Mouse (Mus musculus) heart, embryonic 14.5 days (tissue): ENCODE results near the gene Vasp. TPM values are rescaled to one million over a fixed set of nuclear protein-coding genes. Genes with fewer than 3 reads are reported as not detected.
A peak's percentile ranks its signal among the peaks of the same experiment; 100 is the strongest.

Experiments
- ATAC-seq: fragments of 200-750 bp; cut with Nextera tagmentation; 2 replicates; pipeline ENCODE4 v1.8.0; 2017; ENCODE audit warnings: low read depth, moderate TSS enrichment; ENCODE audit not compliant: insufficient number of reproducible peaks, insufficient read depth, low FRiP score
- H3K27ac ChIP-seq, 2 experiments: fragments of 200-500 bp in 1 of 2; fragments of 300-500 bp in 1 of 2; sonication (generic) in 1 of 2; replicated peaks in 1 of 2; 2 replicates each; pipeline ENCODE4 v1.5.1; 2012 to 2014; ENCODE audit warnings: low read depth in 2 of 2, low read length in 2 of 2, control low read depth in 1 of 2, mild to moderate bottlenecking in 1 of 2, mixed read lengths in 1 of 2; ENCODE audit not compliant: control insufficient read depth in 1 of 2, insufficient read depth in 1 of 2
- H3K27me3 ChIP-seq: fragments of 300-500 bp; sonication (generic); 2 replicates; pipeline ENCODE4 v1.6.1; 2014; ENCODE audit warnings: mild to moderate bottlenecking, low read length, control low read depth; ENCODE audit not compliant: control insufficient read depth, insufficient read depth
- H3K36me3 ChIP-seq: fragments of 300-500 bp; sonication (generic); 2 replicates; pipeline ENCODE4 v1.6.1; 2014; ENCODE audit warnings: mild to moderate bottlenecking, control low read depth, low read length, mixed read lengths; ENCODE audit not compliant: control insufficient read depth, insufficient read depth
- H3K4me1 ChIP-seq, 2 experiments: fragments of 200-500 bp in 1 of 2; fragments of 300-500 bp in 1 of 2; sonication (generic) in 1 of 2; 2 replicates each; pipeline ENCODE4 v1.6.1; 2012 to 2014; ENCODE audit warnings: low read length in 2 of 2, control low read depth in 1 of 2, mixed read lengths in 1 of 2; ENCODE audit not compliant: control insufficient read depth in 2 of 2, insufficient read depth in 2 of 2
- H3K4me2 ChIP-seq: fragments of 300-500 bp; sonication (generic); 2 replicates; pipeline ENCODE4 v1.6.1; 2014; ENCODE audit warnings: mild to moderate bottlenecking, low read length
- H3K4me3 ChIP-seq, 2 experiments: fragments of 200-500 bp in 1 of 2; fragments of 300-500 bp in 1 of 2; sonication (generic) in 1 of 2; 2 replicates each; pipeline ENCODE4 v1.5.1; 2012 to 2014; ENCODE audit warnings: low read length in 2 of 2, mild to moderate bottlenecking in 2 of 2, control low read depth in 1 of 2, low read depth in 1 of 2, moderate library complexity in 1 of 2; ENCODE audit not compliant: control insufficient read depth in 1 of 2, insufficient read depth in 1 of 2
- H3K9ac ChIP-seq: fragments of 300-500 bp; sonication (generic); 2 replicates; pipeline ENCODE4 v1.6.1; 2014; ENCODE audit warnings: mild to moderate bottlenecking, low read length
- H3K9me3 ChIP-seq: fragments of 300-500 bp; sonication (generic); 2 replicates; pipeline ENCODE4 v1.6.1; 2016; ENCODE audit warnings: low read length, control low read depth; ENCODE audit not compliant: control insufficient read depth
- WGBS: fragments of 180-500 bp; shearing (Covaris S2); extraction: QIAGEN DNeasy Blood & Tissue Kit; methylation state at CpG from one replicate; pipeline ENCODE4 v1.1.7; 2014; 5-methylcytosine and 5-hydroxymethylcytosine counted together
- polyA plus RNA-seq: library from polyadenylated mRNA; unstranded; fragments of >200 nt; fragmentation: Nextera tagmentation; extraction: Ambion mirVana; gene quantifications from 2 replicates; pipeline ENCODE4 v1.2.1, GENCODE M21; 2014

Gene Vasp
- polyA plus RNA-seq, 1 experiment from 2014 or later: 66.1 TPM

GRCm38 (mm10) chr7:19230041-19230580 lies 41.5 kb downstream of the Vasp start:
- no peak overlapping the region for H3K27ac ChIP-seq
- no peak for ATAC-seq
- peaks cover 15% of the 10 kb centered on the region for H3K36me3 ChIP-seq
- H3K9ac ChIP-seq: peak overlapping the region; percentile 83; the same call in 1 of the 2 replicates
- H3K4me3 ChIP-seq: no peak overlapping the region
- H3K4me2 ChIP-seq: no peak overlapping the region
- H3K27me3 ChIP-seq: no peaks in the 10 kb centered on the region
- peaks cover 7 to 19% of the 10 kb centered on the region in 2 experiments for H3K4me1 ChIP-seq
- H3K9me3 ChIP-seq: no peaks in the 10 kb centered on the region
- 86% methylated on average over 2 of the region's 2 CpGs for WGBS

GRCm38 (mm10) chr7:19229404-19229803 lies 42.2 kb downstream of the Vasp start:
- Histone ChIP-seq H3K4me3 (peak overlapping the region; percentile 75 to 76), H3K9me3 (no peaks in the 10 kb centered on the region), H3K27ac (peak overlapping the region in 1 of 2 experiments; percentile 79; a peak in 2 of 4 replicates), H3K27me3 (no peaks in the 10 kb centered on the region), H3K4me1 (peaks cover 7 to 17% of the 10 kb centered on the region in 2 experiments), H3K4me2 (peak overlapping the region; percentile 84), H3K9ac (peak overlapping the region; percentile 83), H3K36me3 (peaks cover 16% of the 10 kb centered on the region)
- 39% methylated on average over 5 of the region's 5 CpGs for WGBS
- ATAC-seq: no peak

- H3K36me3 ChIP-seq: peaks cover 16% of the 10 kb centered on the region
- no peak for ATAC-seq
These were observed 42.8 kb downstream of the Vasp start for GRCm38 (mm10) chr7:19228793-19229148.

GRCm38 (mm10) chr7:19227883-19228792 lies 43.5 kb downstream of the Vasp start, which contains the start of gene Opa3:
TSS of gene Opa3 (plus strand) at chr7:19228334.
- Histone ChIP-seq H3K4me3 (peak within 1 kb of the TSS; percentile 75 to 76), H3K27ac (peak within 1 kb of the TSS; percentile 99 to 100), H3K36me3 (peaks cover 16% of the 10 kb centered on the region), H3K9ac (peak within 1 kb of the TSS; percentile 89), H3K9me3 (no peaks in the 10 kb centered on the region), H3K4me2 (peak within 1 kb of the TSS; percentile 84), H3K27me3 (no peaks in the 10 kb centered on the region), H3K4me1 (peaks cover 7 to 17% of the 10 kb centered on the region in 2 experiments)
- ATAC-seq: peak; percentile 94
- under 1% methylated on average over 89 of the region's 91 CpGs for WGBS

More at GRCm38 (mm10) chr7:19228793-19229148, 42.8 kb downstream of the Vasp start:
- Histone ChIP-seq H3K4me3 (peak overlapping the region; percentile 75 to 76), H3K9me3 (no peaks in the 10 kb centered on the region), H3K27ac (peak overlapping the region; percentile 68 to 79), H3K4me2 (peak overlapping the region; percentile 84), H3K9ac (peak overlapping the region; percentile 83), H3K4me1 (peaks cover 7 to 17% of the 10 kb centered on the region in 2 experiments), H3K27me3 (no peaks in the 10 kb centered on the region)
- under 1% methylated on average over 14 of the region's 14 CpGs for WGBS

- Histone ChIP-seq H3K9ac (peak overlapping the region; percentile 89), H3K4me3 (peak overlapping the region; percentile 71 to 76), H3K27ac (peak overlapping the region; percentile 91 to 100), H3K36me3 (peaks cover 16% of the 10 kb centered on the region), H3K9me3 (no peaks in the 10 kb centered on the region), H3K4me1 (peaks cover 7 to 14% of the 10 kb centered on the region in 2 experiments), H3K4me2 (peak overlapping the region; percentile 80), H3K27me3 (no peaks in the 10 kb centered on the region)
- WGBS: 17% methylated on average over 20 of the region's 20 CpGs
- peak; percentile 18; the same call in 1 of the 2 replicates for ATAC-seq
These were observed 44.5 kb downstream of the Vasp start for GRCm38 (mm10) chr7:19226817-19227797.

GRCm38 (mm10) chr7:19224933-19225332 lies 46.7 kb downstream of the Vasp start:
- peaks cover 8% of the 10 kb centered on the region for H3K36me3 ChIP-seq
- no peak overlapping the region for H3K9ac ChIP-seq
- H3K9me3 ChIP-seq: no peaks in the 10 kb centered on the region
- ATAC-seq: no peak
- no peak overlapping the region for H3K27ac ChIP-seq
- no peaks in the 10 kb centered on the region for H3K27me3 ChIP-seq
- H3K4me3 ChIP-seq: no peak overlapping the region
- H3K4me2 ChIP-seq: no peak overlapping the region
- H3K4me1 ChIP-seq: peaks cover 7 to 14% of the 10 kb centered on the region in 2 experiments
- 77% methylated on average over 4 of the region's 4 CpGs for WGBS

- Histone ChIP-seq H3K27me3 (no peaks in the 10 kb centered on the region), H3K4me1 (peaks cover 5 to 6% of the 10 kb centered on the region in 2 experiments), H3K4me2 (no peak overlapping the region), H3K27ac (no peak overlapping the region), H3K9me3 (no peaks in the 10 kb centered on the region), H3K4me3 (no peak overlapping the region), H3K36me3 (peaks cover 8% of the 10 kb centered on the region), H3K9ac (no peak overlapping the region)
- ATAC-seq: no peak
- 89% methylated on average over 14 of the region's 14 CpGs for WGBS
These were observed 48.7 kb downstream of the Vasp start for GRCm38 (mm10) chr7:19222875-19223274.
